Mouse (Mus musculus) limb, embryonic 11.5 days (tissue): ENCODE measurements around the gene Tnfrsf1b. TPM values are rescaled to one million over a fixed set of nuclear protein-coding genes. Genes with fewer than 3 reads are reported as not detected.
A peak's percentile ranks its signal among the peaks of the same experiment; 100 is the strongest.

ENCODE experiments used
- ATAC-seq: fragments of 200-750 bp; cut with Nextera tagmentation; 2 replicates; pipeline ENCODE4 v1.8.0; 2017; ENCODE audit warnings: low read depth; ENCODE audit not compliant: insufficient number of reproducible peaks, low FRiP score, low TSS enrichment
- DNase-seq: peaks from one replicate; pipeline ENCODE4 v3.0.0-alpha.2; 2015; ENCODE audit warnings: low spot score
- H3K27ac ChIP-seq: fragments of 300-500 bp; sonication (generic); replicated peaks from 2 replicates; pipeline ENCODE4 v1.5.1; 2014; ENCODE audit warnings: low read depth, mild to moderate bottlenecking, low read length
- H3K27me3 ChIP-seq: fragments of 300-500 bp; sonication (generic); 2 replicates; pipeline ENCODE4 v1.6.1; 2014; ENCODE audit warnings: mild to moderate bottlenecking, low read length, mixed read lengths; ENCODE audit not compliant: control insufficient read depth, insufficient read depth
- H3K36me3 ChIP-seq: fragments of 300-500 bp; sonication (generic); 2 replicates; pipeline ENCODE4 v1.6.1; 2014; ENCODE audit warnings: mild to moderate bottlenecking, low read length, moderate library complexity, mixed read lengths; ENCODE audit not compliant: control insufficient read depth, insufficient read depth
- H3K4me1 ChIP-seq: fragments of 300-500 bp; sonication (generic); 2 replicates; pipeline ENCODE4 v1.6.1; 2014; ENCODE audit warnings: low read length, mixed read lengths; ENCODE audit not compliant: control insufficient read depth, insufficient read depth
- H3K4me2 ChIP-seq: fragments of 300-500 bp; sonication (generic); 2 replicates; pipeline ENCODE4 v1.6.1; 2014; ENCODE audit warnings: low read depth, mild to moderate bottlenecking, moderate library complexity; ENCODE audit not compliant: severe bottlenecking
- H3K4me3 ChIP-seq: fragments of 300-500 bp; sonication (generic); 2 replicates; pipeline ENCODE4 v1.5.1; 2014; ENCODE audit warnings: low read depth, low read length
- H3K9ac ChIP-seq: fragments of 300-500 bp; sonication (generic); 2 replicates; pipeline ENCODE4 v1.6.1; 2014; ENCODE audit warnings: mild to moderate bottlenecking, low read length
- H3K9me3 ChIP-seq: fragments of 300-500 bp; sonication (generic); 2 replicates; pipeline ENCODE4 v1.6.1; 2016; ENCODE audit warnings: low read length; ENCODE audit not compliant: control insufficient read depth
- WGBS: fragments of 180-500 bp; shearing (Covaris S2); extraction: QIAGEN DNeasy Blood & Tissue Kit; methylation state at CpG from one replicate; pipeline ENCODE4 v1.1.7; 2014; 5-methylcytosine and 5-hydroxymethylcytosine counted together
- polyA plus RNA-seq: library from polyadenylated mRNA; unstranded; fragments of >200 nt; fragmentation: Nextera tagmentation; extraction: Ambion mirVana; gene quantifications from 2 replicates; pipeline ENCODE4 v1.2.1, GENCODE M21; 2014

The Tnfrsf1b gene
- polyA plus RNA-seq, 1 experiment from 2014 or later = 2.2 TPM

- no peak for DNase-seq
- no peak overlapping the region for H3K4me2 ChIP-seq
- no peak overlapping the region for H3K27ac ChIP-seq
- 0 out of 2 replicates have a peak, but pooled peaks cover 5% of the 10 kb centered on the region for H3K4me1 ChIP-seq
- 80% methylated on average over 4 of the region's 4 CpGs for WGBS
- H3K36me3 ChIP-seq = no peaks in the 10 kb centered on the region
- no peak overlapping the region for H3K4me3 ChIP-seq
- H3K27me3 ChIP-seq = peaks cover 9% of the 10 kb centered on the region
- H3K9me3 ChIP-seq = no peaks in the 10 kb centered on the region
- H3K9ac ChIP-seq = no peak overlapping the region
- no peak for ATAC-seq
Measured at GRCm38 (mm10) chr4:145250002-145250401, 3.3 kb upstream of the Tnfrsf1b start.

- Histone ChIP-seq H3K27me3 (peaks cover 9% of the 10 kb centered on the region), H3K9me3 (no peaks in the 10 kb centered on the region), H3K4me3 (no peak overlapping the region), H3K4me2 (no peak overlapping the region), H3K4me1 (0 out of 2 replicates have a peak, but pooled peaks cover 5% of the 10 kb centered on the region), H3K36me3 (no peaks in the 10 kb centered on the region), H3K27ac (no peak overlapping the region), H3K9ac (no peak overlapping the region)
- ATAC-seq = no peak
- no peak for DNase-seq
- WGBS = 74% methylated on average over 2 of the region's 2 CpGs
Measured at GRCm38 (mm10) chr4:145247556-145247955, 886 bp upstream of the Tnfrsf1b start.

- no peak overlapping the region for H3K9ac ChIP-seq
- ATAC-seq = no peak
- H3K4me2 ChIP-seq = peak overlapping the region; percentile 93; the same call in 1 of the 2 replicates
- 86% methylated on average over 3 of the region's 3 CpGs for WGBS
- no peak overlapping the region; the same call in 1 of the 2 replicates for H3K4me3 ChIP-seq
- H3K27ac ChIP-seq = no peak overlapping the region
- H3K9me3 ChIP-seq = no peaks in the 10 kb centered on the region
- peaks cover 9% of the 10 kb centered on the region for H3K27me3 ChIP-seq
- no peak for DNase-seq
- no peaks in the 10 kb centered on the region for H3K36me3 ChIP-seq
- H3K4me1 ChIP-seq = 0 out of 2 replicates have a peak, but pooled peaks cover 5% of the 10 kb centered on the region
Measured at GRCm38 (mm10) chr4:145245581-145245980, 1.1 kb downstream of the Tnfrsf1b start.

GRCm38 (mm10) chr4:145244676-145245075 is 2.0 kb downstream of the Tnfrsf1b start:
- Histone ChIP-seq H3K36me3 (no peaks in the 10 kb centered on the region), H3K9ac (no peak overlapping the region), H3K27me3 (peaks cover 9% of the 10 kb centered on the region), H3K4me1 (0 out of 2 replicates have a peak, but pooled peaks cover 5% of the 10 kb centered on the region), H3K9me3 (no peaks in the 10 kb centered on the region), H3K27ac (no peak overlapping the region), H3K4me3 (no peak overlapping the region), H3K4me2 (no peak overlapping the region)
- ATAC-seq = no peak
- 82% methylated on average over 2 of the region's 2 CpGs for WGBS
- no peak for DNase-seq

- WGBS = 72% methylated on average over 1 of the region's 1 CpGs
- Histone ChIP-seq H3K36me3 (no peaks in the 10 kb centered on the region), H3K4me3 (no peak overlapping the region), H3K4me1 (0 out of 2 replicates have a peak, but pooled peaks cover 7% of the 10 kb centered on the region), H3K27ac (no peak overlapping the region), H3K27me3 (peaks cover 9% of the 10 kb centered on the region), H3K4me2 (no peak overlapping the region), H3K9ac (no peak overlapping the region), H3K9me3 (no peaks in the 10 kb centered on the region)
- DNase-seq = no peak
- no peak for ATAC-seq
Measured at GRCm38 (mm10) chr4:145242719-145243350, 3.8 kb downstream of the Tnfrsf1b start.

- ATAC-seq (no peak), DNase-seq (no peak)
- Histone ChIP-seq H3K27ac (no peak overlapping the region), H3K4me1 (0 out of 2 replicates have a peak, but pooled peaks cover 2% of the 10 kb centered on the region), H3K27me3 (0 out of 2 replicates have a peak, but pooled peaks cover 2% of the 10 kb centered on the region), H3K9ac (no peak overlapping the region), H3K36me3 (no peaks in the 10 kb centered on the region), H3K4me3 (no peak overlapping the region), H3K4me2 (no peak overlapping the region), H3K9me3 (no peaks in the 10 kb centered on the region)
- WGBS = 80% methylated on average over 4 of the region's 4 CpGs
Measured at GRCm38 (mm10) chr4:145240723-145241231, 5.9 kb downstream of the Tnfrsf1b start.

- Histone ChIP-seq H3K4me1 (0 out of 2 replicates have a peak, but pooled peaks cover 2% of the 10 kb centered on the region), H3K9me3 (no peaks in the 10 kb centered on the region), H3K4me3 (no peak overlapping the region), H3K9ac (no peak overlapping the region), H3K4me2 (no peak overlapping the region), H3K27me3 (no peaks in the 10 kb centered on the region), H3K27ac (peak overlapping the region; percentile 21; the same call in 1 of the 2 replicates), H3K36me3 (no peaks in the 10 kb centered on the region)
- DNase-seq (peak; percentile 34), ATAC-seq (peak; percentile 56; the same call in 1 of the 2 replicates)
- WGBS = 32% methylated on average over 4 of the region's 4 CpGs
Measured at GRCm38 (mm10) chr4:145239049-145239830, 7.4 kb downstream of the Tnfrsf1b start.

- Histone ChIP-seq H3K36me3 (no peaks in the 10 kb centered on the region), H3K4me2 (no peak overlapping the region), H3K9ac (no peak overlapping the region), H3K9me3 (no peaks in the 10 kb centered on the region), H3K4me3 (no peak overlapping the region), H3K4me1 (0 out of 2 replicates have a peak, but pooled peaks cover 2% of the 10 kb centered on the region), H3K27me3 (no peaks in the 10 kb centered on the region), H3K27ac (no peak overlapping the region)
- DNase-seq (no peak), ATAC-seq (no peak)
- WGBS = 92% methylated on average over 7 of the region's 7 CpGs
Measured at GRCm38 (mm10) chr4:145236027-145236426, 10.6 kb downstream of the Tnfrsf1b start.
